Mouse (Mus musculus) CD4-positive, CD25-positive, alpha-beta regulatory T cell, adult 2 months (primary cell): Measurements from ENCODE around the gene Eml1.

Source experiments
- DNase-seq: peaks from one replicate; pipeline ENCODE4 v3.0.0-alpha.2; 2012; ENCODE audit warnings: low read depth, low spot score

Eml1 gene

DNA sequence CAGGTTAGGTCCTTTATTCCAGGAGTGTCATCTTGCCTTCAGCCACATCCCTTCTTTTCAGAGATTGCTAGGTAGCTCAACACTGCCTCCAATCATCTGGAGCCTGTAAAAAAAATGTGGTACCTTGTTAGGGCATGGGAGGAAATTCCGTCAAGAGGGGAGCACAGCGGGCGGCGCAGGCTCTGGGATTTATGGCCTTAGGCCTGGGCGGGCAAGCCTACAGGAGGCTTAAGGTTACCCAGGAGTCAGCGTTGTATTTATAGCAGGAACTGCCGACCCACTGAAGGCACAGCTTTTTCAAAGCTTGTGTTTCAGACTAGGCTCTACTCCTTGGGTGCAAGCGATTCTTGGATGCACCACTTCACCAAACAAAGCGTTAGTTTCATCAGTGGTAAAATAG lies 2.9 kb downstream of the Eml1 start:
- no peak for DNase-seq

DNA sequence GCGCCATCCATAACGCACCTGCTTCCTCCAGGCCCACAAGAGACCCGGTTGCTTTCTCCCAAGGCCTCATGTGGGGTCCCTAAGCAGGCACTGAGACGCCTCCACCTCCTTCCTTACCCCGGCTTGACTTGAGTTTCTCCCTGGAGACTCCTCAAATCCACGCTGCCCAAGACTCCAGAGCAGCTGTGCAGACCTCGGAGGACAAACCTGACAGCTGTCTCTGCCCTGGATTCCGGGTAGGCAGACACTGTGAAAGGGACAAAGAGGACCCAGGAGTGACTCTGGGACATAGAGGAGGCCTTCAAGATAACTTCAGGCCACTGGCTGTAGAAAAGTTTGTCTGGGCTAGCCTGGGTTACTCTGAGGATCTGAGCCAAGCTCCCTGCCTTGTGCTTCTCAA lies 3.9 kb downstream of the Eml1 start:
- no peak for DNase-seq

DNA sequence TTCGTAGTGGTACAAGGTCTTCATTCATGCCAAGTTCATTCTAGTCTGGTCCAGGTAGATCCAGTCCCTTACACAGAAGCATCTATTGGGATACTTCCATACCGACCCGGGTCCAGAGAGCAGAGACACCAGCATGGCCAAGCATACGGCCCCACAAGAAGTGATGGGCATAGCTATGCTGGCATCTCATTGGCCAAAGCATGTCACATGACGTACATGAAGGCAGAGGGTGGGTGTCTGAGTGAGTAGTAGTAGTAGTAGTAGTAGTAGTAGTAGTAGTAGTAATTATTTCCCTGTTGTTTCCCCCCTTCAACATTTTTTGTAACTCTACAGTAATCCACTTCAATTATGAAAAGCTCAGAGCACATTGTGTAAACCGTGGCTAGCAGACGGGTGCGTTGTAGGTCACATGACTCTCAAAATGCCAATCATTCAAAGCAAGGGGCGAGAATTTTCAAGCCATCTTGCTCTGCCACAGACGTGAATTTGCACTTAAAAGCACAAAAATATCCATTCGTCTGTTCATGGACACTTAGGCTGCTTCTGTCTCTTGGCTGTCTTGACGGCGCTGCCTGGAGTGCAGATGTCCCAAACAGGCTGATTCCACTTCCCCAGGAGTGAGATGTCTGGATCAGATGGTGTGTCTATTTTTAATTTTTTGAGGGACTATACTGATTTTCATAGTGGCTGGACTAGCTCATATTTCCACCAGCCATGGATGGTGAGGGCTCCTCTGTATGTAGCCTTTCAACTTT lies 7.8 kb downstream of the Eml1 start:
- no peak for DNase-seq

DNA sequence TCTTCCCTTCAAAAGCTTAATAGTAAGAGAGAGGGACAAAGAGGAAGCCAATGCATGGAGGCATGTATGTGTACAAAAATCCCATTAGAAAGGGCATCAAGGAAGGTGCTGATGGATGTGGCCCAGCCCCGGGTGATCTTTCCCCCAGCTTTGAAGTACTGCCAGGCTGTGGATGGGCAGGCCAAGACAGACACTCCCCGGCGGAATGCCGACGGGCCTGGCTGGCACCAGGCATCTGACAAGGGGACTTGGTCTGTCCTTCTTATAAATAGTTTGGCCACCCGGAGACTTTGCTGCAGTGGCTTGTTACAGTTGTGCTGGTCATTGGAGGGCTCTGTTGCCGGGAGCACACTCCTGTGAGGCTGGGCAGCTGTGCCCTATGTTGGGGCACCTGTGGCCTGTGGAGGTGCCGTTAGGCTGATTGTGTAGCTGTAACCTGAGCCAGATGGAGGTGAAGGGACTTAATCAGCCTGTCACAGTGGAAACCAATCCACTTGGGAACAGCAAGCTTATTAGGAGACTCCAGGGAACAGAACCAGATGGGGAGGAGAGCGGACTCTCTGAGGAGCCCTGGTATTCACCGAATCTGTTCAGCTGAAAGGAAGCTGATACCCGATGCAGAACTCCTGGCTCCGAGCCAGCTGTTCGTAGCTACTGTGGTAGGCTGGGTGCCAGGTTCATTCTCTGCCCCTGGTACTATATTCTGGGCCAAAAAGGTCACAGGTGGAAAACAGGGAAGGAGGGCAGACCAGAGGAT lies 15.9 kb downstream of the Eml1 start:
- DNase-seq: no peak

DNA sequence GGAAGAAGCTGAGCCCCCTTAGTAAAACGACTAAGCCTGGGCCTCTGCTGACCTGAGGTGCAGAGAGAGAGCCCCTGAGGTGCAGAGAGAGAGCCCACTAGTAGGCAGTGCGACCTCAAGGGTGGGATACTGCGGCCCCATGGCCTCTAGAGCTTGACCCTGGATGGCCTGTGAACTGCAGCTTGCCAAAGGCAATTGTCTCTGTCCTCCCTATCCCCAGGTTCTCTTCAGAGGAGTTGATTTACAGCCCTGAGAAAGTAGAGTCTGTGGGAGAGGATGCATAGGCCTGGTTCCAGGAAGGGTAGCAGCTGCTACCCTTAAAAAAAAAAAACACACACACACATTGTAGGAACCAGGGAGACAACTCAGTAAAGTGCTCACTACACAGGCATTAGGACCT lies 19.0 kb downstream of the Eml1 start:
- no peak for DNase-seq

DNA sequence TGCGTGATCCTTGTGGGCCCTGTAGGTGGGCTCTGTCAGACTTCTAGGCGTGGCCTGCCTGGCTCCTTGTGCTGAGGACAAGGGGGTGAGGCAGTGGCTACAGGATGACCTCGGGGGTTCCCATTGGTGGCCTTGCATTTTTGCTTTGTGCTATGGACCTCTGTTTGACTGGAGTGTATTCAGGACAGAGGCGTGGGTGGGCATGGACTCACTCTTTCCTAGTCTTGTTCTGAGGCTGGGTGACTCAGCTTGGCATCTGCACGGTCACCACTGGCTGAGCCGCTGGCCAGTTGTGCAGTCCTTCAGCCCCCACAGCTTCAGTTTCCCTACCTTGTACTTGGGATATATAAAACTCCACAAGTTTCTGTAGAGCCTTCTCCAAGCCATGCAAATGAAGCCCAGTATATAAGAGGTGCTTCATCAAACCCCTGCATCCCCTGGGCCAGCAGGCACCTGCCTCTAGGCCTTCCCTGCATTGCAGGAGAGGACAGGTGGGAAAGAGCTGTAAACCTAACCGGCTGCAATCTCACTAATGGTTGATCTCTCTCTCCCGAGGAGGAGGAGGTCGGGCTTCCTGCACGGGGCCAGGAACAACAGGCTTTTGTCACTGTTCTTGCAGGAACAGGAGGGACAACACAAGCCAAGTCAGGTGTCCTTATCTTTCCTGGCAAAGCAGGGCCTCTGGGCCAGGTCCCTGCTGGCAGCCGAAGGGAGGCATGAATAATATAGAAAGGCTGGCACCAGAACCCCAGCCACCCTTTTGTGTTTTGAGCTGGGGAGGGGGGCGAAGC lies 21.7 kb downstream of the Eml1 start:
- DNase-seq: no peak

DNA sequence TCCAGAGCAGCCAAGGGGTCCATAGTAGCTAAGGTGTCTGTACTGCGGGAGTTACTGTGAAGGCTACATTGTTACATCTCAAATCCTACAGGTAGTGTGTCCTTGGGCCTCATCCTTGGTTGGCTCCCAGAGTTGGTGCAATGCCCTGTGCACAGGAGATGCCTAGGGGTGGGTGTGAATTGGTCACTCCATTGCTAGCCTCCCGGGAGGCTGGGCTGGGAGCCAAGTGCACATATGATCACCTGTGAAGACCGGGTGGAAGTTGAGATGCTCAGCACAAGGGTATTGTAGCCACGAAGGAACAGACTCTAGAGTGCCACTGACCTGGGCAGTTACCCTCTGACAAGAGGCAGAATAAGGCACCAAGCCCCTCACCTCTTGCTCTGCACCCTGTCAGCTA lies 22.3 kb downstream of the Eml1 start:
- DNase-seq: no peak

DNA sequence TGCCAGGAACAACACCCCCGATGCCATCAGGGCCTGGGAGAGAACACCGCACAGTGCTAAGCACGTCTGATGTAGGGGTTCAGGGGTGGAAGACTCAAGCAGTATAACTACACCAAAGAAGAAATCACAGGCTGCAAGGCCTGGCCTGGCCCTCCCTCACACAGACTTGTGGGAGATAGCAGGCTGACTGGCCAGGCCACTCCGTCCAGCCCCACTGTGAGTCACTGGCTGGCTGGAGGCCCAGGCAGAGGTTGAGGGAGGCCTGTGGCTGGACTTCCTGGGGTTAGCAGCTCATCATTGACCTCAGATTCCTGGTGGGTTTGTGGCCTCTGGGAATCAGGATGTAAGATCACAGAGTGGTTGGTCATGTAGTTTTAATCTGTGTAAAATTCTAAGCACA lies 22.9 kb downstream of the Eml1 start:
- no peak for DNase-seq

DNA sequence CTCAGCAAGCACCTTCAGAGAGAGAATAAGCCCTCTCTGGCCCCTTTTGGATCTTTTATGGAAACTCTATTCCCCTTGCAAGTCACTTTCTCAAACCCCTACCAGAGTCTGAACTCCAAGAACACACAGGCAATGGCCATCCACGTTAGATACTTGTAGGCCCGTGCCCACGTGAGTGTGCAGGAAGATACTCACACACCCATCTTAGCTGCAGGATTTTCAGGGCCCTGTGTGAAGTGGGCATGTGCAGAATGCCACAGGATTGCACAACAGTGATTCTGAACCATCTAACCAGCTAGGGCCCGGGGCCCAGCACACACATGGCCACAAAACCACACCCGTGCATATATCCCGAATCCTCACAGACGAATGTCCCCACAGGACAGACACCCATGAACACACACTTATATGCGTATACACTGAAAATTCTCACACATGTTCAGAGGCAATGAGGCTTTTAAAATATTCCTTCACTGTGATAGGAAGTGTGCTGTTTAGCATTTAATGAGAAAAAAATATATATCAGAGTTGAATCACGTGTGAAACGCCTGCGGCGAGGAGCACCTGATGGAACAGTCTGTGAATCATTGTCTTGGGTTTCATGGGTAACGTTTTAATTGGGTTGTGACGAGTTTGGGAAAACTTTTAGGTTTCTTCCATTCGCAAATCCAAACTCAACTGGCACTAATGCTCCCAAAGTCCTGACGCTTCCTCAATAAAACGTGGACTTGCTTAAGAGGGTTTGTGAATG lies 24.0 kb downstream of the Eml1 start:
- DNase-seq: no peak

DNA sequence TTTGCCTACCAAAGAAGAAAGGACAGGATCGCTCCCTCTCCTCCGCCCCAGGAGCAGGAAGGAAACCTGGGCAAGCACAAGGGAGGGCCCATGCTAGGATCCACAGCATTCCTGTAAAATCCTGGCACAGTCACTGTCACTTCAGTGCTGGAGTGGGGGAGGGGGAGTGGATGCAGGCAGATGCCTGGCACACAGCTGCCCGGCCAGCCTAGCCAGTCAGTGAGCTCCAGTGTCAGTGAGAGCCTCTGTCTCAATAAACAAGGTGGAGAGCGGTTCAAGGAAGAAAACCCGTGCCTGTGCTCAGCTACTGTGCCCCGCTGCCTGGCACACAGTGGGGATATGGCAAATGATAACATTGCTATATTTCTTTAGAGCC lies 24.5 kb downstream of the Eml1 start:
- no peak for DNase-seq

DNA sequence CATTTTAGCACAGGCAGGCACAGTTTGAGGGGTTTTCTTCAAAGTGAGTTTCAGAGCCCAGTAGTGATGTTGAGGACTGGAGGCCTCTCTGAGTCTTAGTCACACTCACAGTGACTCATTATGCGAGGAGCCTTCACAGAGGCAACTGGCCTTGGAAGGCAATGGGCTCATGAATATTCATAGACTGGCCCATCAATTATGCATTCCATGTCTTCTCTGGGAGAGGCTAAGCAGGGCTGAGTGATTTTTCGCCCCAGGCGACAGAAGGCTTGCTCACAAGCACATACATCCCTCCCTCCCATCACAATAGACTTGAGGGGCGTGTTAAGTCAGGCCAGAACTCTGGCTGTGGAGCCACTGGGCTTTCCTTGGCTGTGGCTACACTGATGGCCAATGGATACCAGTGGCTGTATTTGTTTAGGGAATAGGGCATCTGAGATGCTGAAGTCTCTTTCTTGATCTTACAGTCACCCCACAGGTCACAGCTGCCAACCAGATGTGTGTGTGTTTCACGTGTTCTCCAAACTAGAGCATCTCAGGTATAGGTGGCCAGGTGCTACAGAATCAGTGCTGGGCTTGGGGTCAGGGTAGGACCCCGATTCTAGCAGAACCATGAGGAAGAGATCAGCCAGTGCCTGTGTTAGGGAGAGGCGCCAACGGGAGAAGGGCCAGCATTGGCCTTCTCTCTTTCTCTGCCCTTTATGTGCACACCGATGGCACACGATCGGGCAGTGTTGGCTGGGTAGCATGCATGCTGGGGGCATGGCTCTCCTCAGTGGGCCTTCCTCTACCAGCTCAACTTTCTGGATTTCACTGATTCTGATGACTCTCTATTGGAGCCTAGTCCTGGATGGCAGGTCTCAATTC lies 25.6 kb downstream of the Eml1 start:
- no peak for DNase-seq

DNA sequence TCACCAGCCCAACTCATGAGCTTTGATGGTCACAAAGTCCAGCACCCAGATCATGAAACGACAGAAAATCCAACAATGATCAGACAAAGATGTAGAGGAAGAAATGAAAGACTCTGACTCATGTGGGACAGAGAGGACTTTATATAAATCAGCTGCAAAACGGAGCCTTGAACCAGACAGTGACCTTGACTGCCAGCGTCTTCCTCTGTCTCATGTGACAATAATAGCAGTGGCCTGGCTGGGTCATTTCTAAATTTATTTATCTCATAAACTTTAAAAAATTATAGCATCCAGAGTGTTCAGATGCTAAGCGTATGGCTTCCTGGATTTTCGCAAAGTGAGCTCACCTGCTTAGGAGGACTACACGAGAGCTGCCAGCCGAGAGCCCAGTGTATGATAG lies 27.9 kb downstream of the Eml1 start:
- DNase-seq: no peak

DNA sequence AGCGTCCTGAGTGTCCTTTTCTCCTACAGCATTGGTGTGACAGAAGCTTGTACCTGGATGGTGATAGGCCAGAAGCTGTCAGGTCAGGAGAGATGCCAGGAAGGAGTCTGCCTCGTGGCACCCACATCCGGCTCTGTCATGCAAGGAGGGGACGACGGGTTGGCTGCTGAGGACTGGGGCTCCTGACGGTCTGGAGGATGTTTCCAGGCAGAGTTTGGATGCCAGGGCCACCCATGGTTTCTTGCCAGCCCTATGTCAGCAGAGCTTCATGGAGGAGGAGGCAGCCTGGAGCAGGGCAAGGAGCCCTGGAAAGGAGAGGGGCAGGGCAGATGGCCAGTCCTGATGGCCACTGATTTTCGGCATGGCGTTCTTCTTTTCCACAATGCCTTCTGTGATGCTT lies 28.4 kb downstream of the Eml1 start:
- DNase-seq: no peak

DNA sequence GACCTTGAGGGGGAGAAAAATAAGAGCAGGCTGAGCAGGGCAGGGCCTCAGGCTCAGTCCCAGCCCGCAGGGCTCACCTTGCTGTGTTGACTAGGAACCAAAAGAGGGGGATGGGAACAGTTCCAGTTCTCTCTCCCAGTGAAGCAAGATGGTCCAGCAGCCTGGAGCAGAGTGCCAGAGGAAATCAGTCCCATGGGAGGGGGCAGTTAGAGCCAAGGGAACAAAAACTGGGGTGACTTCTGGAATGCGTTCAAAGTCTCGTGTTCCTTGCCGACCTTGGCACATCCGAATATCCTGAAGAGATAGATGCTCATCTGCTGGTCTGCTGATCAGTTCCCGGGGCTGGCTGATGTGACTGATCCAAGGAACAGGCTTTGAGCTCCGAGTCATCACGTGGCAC lies 30.2 kb downstream of the Eml1 start:
- DNase-seq: no peak

DNA sequence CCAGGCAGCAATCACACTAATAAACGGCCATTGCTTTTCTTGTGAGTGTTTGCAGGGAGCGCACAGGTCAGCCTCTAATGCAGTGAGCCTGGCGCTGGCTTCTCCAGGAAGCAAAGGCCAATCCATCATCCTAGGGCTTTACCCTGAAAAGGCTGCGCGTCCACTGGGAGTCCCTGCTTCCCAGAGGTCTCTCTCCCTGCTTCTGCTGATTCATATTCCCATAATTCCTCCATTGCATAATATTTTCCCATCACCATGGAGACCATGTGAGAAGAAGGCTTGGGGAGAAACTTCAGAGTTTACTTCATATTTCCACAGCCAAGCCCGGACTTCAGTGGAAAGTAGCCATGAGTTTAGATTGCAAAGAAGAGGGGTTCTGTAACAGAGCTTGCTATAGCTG lies 33.2 kb downstream of the Eml1 start:
- DNase-seq: no peak

DNA sequence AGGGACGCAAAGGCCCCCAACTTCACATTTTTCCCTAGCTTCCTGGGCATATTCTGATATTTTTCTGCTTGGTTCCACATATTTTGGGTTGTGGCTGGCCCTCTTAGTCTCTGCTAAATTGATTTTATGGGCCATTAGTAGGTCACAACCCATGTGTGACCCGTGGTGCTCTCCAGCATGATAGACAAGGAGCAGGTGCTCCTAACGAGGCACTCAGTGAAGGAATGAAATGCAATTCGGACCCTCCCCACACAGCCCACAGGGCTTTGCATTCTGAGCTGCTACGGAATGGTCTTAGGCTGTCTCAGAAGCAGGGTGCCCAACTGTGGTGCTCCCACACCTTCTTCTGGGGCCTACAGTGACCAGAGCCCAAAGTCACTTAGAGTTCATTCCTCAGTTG lies 38.3 kb downstream of the Eml1 start:
- no peak for DNase-seq

DNA sequence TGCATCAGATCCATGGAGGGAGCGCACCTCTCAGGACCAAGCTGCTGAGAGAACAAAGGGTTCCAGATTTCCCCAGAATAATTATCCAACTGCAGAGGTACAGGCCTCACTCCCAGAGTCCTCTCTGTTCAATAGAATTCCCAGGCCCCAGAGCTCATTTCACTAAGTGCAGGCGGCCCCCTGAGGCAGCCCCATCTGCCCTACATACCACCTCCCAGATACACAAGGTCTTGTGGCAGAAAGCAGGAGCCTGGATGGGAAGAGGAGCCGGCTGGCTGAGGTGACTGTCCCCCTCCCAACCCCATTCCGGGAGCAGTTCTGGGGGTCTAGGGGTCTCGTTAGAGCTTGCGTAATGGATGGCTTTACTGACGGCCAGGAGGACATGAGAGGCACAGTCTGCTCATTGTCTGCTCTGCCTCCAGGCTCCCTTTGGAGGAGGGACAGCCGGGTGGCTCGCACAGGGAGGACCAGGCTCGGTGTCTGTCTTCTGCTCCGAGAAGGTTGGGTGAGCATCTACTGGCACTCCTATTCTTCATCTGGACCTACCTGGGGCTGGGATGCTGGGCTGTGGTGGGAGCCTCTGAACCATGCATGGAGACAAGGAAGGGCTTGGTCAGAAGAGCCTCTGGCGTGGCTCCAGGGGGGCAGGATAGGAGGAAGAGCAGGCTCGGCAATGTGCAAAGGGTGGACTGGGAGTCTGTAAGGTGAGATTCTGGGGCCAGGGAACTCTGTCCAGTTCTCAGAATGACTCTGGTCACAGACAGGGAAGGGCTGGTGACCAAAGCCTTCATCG lies 39.9 kb downstream of the Eml1 start:
- no peak for DNase-seq

DNA sequence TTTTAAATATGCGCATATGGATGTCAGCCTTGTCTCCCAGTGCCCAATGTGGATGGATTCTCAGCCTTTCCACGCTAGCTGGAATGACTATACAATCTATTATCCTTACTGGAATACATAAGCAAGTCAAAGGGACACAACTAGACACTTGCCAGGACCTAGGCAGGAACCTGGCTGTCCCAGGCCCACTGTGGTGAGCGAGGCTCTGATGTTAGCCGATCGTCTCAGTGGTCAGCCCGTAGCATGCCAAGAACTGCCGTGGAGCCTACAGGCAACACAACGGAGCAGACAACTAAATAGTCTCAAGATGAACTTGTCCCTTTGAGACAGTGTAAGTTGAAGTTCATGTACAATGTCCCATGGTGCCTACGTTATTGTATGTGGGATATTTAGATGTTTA lies 44.2 kb downstream of the Eml1 start:
- no peak for DNase-seq

DNA sequence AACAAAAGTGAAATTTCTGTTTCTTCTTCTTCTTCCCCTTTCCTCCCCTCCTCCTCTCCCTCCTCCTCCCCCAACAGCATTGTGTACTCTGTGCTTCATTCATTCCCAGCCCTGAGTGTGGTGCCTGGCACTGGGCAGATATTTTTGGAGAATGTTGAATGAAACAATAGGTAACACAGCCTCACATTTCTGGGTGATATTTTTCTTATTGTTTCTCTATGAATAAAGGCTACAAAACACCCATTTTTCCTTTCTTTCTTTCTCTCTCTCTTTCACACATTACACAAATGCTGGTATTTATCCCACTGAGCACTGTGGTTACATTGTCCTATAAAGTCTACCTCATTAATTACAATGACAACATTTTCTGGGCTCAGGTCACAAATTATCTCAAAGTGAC lies 48.8 kb downstream of the Eml1 start:
- DNase-seq: no peak

DNA sequence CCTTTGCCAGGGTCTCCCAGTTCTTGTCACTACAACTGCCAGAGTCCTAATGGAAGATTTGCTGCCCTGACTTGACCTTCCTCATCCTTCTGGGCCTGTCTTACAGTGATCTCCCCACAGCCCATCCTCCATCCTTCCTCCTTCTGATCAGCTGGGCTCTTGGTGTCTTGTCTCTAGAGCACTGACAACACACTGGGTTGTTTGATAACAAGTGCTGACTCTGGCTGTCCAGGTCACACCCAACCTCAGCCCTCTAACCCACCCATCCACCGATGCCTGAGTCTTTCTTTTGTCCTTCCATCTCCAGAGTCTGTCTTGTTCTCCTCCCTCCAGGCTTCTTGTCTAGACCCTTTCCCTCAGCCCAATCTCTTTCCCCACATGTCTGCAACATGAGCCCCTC lies 50.7 kb downstream of the Eml1 start:
- DNase-seq: no peak
